Mouse (Mus musculus): ENCODE data around the gene Vwa1.

DNA sequence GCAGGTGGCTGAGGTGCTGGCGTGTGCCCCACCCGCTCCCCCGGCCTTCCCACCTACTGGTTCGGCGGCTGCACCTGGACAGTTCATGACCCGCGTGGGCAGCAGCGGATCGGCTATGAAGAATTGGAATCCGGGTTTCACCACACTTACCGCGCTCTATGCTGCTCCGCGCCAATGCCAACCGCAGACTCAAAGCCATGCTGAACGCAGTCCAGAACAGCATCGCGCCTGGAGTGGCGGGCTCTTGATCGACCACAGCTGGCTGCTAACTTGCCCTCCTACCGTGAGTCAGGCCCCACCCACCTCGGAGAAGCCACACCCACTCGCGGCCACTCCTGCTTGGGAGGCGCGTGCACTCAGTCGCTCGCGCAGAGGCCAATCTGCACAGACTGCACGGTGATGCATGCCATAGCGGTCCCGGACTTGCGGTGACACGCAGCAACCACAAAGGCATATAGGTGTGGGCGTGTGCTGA, at the start of gene Vwa1:
- TF ChIP-seq POLR2A (IDR thresholded peaks at IDR 0.05; ENCODE audit: insufficient read depth, low read length), result no peak
- TF ChIP-seq CTCF (IDR thresholded peaks at IDR 0.05; ENCODE audit: low read depth, low read length), result no peak
- 0 out of 2 replicates have a peak, but pooled peaks have one; percentile 16 for TF ChIP-seq EP300 (IDR thresholded peaks at IDR 0.05; ENCODE audit: insufficient read depth, low read depth, low read length)

All from ES-Bruce4 (cell line).